Comparison of ENCODE assay signal across 24 mouse cellular contexts in genomic region chrX:159858126-159858525, GRCm38 (mm10).
"Had no signal": no experiment of that assay in that cellular context is flagged by ENCODE, and none has a peak within 500 bp of the region (broad histone marks: within the 10 kb centered on the region; RNA-seq: fewer than 3 reads in every experiment).

No protein-coding gene starts in this region.

- H3K4me3 ChIP-seq: layer of hippocampus, adult 2 months; limb, embryonic 10.5 days; limb, embryonic 13.5 days; liver, embryonic 12.5 days; liver, embryonic 15.5 days; lung, embryonic 15.5 days; megakaryocyte, embryonic 14.5 days; neural tube, embryonic 12.5 days; neural tube, embryonic 15.5 days; stomach, embryonic 15.5 days had no signal

- H3K27me3 ChIP-seq: liver, embryonic 15.5 days; neural tube, embryonic 12.5 days; stomach, embryonic 15.5 days had no signal

- H3K4me1 ChIP-seq: limb, embryonic 10.5 days; limb, embryonic 13.5 days; liver, embryonic 12.5 days; liver, embryonic 15.5 days; lung, embryonic 15.5 days; megakaryocyte, embryonic 14.5 days; neural tube, embryonic 12.5 days; neural tube, embryonic 15.5 days; stomach, embryonic 15.5 days had no signal

- H3K27ac ChIP-seq: kidney, postnatal 0 days; layer of hippocampus, adult 2 months; limb, embryonic 10.5 days; limb, embryonic 13.5 days; liver, embryonic 12.5 days; liver, embryonic 15.5 days; lung, embryonic 15.5 days; neural tube, embryonic 12.5 days; neural tube, embryonic 15.5 days; stomach, embryonic 15.5 days had no signal

- DNase-seq: kidney, postnatal 25 days; layer of hippocampus, adult 9-11 months; liver; lung, adult 18-20 months; lung, postnatal 10 days; lung, postnatal 36 days; midbrain, embryonic 14.5 days; retina, postnatal 1 day; right cerebral cortex, postnatal 25 days; spleen, adult 18-20 months; thymus, adult 18-20 months; thymus, postnatal 14 days; thymus, postnatal 4 days had no signal

- ATAC-seq: liver, embryonic 12.5 days had no signal

- H3K36me3 ChIP-seq: limb, embryonic 10.5 days; limb, embryonic 13.5 days; liver, embryonic 12.5 days; liver, embryonic 15.5 days; lung, embryonic 15.5 days; neural tube, embryonic 12.5 days; neural tube, embryonic 15.5 days; stomach, embryonic 15.5 days had no signal
